Mouse (Mus musculus): ENCODE data around the gene Olfr1056. TPM values are rescaled to one million over a fixed set of nuclear protein-coding genes. Genes with fewer than 3 reads are reported as not detected.

The Olfr1056 gene
- polyA plus RNA-seq, 1 experiment from 2014 or later: not detected

Other genes starting within 250 kb of the Olfr1056 start
- not detected in 2 replicates for gene Olfr1039, start 226.5 kb downstream of the Olfr1056 start, polyA plus RNA-seq (2015; fragmentation: Nextera tagmentation; extraction: Ambion mirVana)
- not detected in 2 replicates for gene Olfr1040, start 215.7 kb downstream of the Olfr1056 start, polyA plus RNA-seq (2015; fragmentation: Nextera tagmentation; extraction: Ambion mirVana)
- not detected in 2 replicates for gene Olfr1042, start 200.6 kb downstream of the Olfr1056 start, polyA plus RNA-seq (2015; fragmentation: Nextera tagmentation; extraction: Ambion mirVana)
- not detected in 2 replicates for gene Olfr1043, start 194.9 kb downstream of the Olfr1056 start, polyA plus RNA-seq (2015; fragmentation: Nextera tagmentation; extraction: Ambion mirVana)
- not detected in 2 replicates for gene Olfr1044, start 184.6 kb downstream of the Olfr1056 start, polyA plus RNA-seq (2015; fragmentation: Nextera tagmentation; extraction: Ambion mirVana)
- not detected in 2 replicates for gene Olfr52, start 176.8 kb downstream of the Olfr1056 start, polyA plus RNA-seq (2015; fragmentation: Nextera tagmentation; extraction: Ambion mirVana)
- gene Olfr1045, start 159.5 kb downstream of the Olfr1056 start, polyA plus RNA-seq (2015; fragmentation: Nextera tagmentation; extraction: Ambion mirVana): not detected in 2 replicates
- not detected in 2 replicates for gene Olfr1046, start 143.2 kb downstream of the Olfr1056 start, polyA plus RNA-seq (2015; fragmentation: Nextera tagmentation; extraction: Ambion mirVana)
- gene Olfr1047, start 131.1 kb downstream of the Olfr1056 start, polyA plus RNA-seq (2015; fragmentation: Nextera tagmentation; extraction: Ambion mirVana): not detected in 2 replicates
- not detected in 2 replicates for gene Olfr1048, start 122.2 kb downstream of the Olfr1056 start, polyA plus RNA-seq (2015; fragmentation: Nextera tagmentation; extraction: Ambion mirVana)
- not detected in 2 replicates for gene Olfr1049, start 104.1 kb downstream of the Olfr1056 start, polyA plus RNA-seq (2015; fragmentation: Nextera tagmentation; extraction: Ambion mirVana)
- not detected in 2 replicates for gene Olfr1051, start 83.4 kb downstream of the Olfr1056 start, polyA plus RNA-seq (2015; fragmentation: Nextera tagmentation; extraction: Ambion mirVana)
- not detected in 2 replicates for gene Olfr1052, start 70.0 kb downstream of the Olfr1056 start, polyA plus RNA-seq (2015; fragmentation: Nextera tagmentation; extraction: Ambion mirVana)
- gene Olfr1053, start 47.2 kb downstream of the Olfr1056 start, polyA plus RNA-seq (2015; fragmentation: Nextera tagmentation; extraction: Ambion mirVana): not detected in 2 replicates
- not detected in 2 replicates for gene Olfr1054, start 27.0 kb downstream of the Olfr1056 start, polyA plus RNA-seq (2015; fragmentation: Nextera tagmentation; extraction: Ambion mirVana)
- gene Olfr1055, start 12.2 kb downstream of the Olfr1056 start, polyA plus RNA-seq (2015; fragmentation: Nextera tagmentation; extraction: Ambion mirVana): not detected in 2 replicates
- not detected in 2 replicates for gene Olfr1057, start 15.9 kb upstream of the Olfr1056 start, polyA plus RNA-seq (2015; fragmentation: Nextera tagmentation; extraction: Ambion mirVana)
- gene Olfr1058, start 26.1 kb upstream of the Olfr1056 start, polyA plus RNA-seq (2015; fragmentation: Nextera tagmentation; extraction: Ambion mirVana): not detected in 2 replicates
- gene Olfr1061, start 51.6 kb upstream of the Olfr1056 start, polyA plus RNA-seq (2015; fragmentation: Nextera tagmentation; extraction: Ambion mirVana): not detected in 2 replicates
- gene Olfr1062, start 64.3 kb upstream of the Olfr1056 start, polyA plus RNA-seq (2015; fragmentation: Nextera tagmentation; extraction: Ambion mirVana): not detected in 2 replicates
- not detected in 2 replicates for gene Olfr1065, start 88.1 kb upstream of the Olfr1056 start, polyA plus RNA-seq (2015; fragmentation: Nextera tagmentation; extraction: Ambion mirVana)
- not detected in 2 replicates for gene Olfr1066, start 93.8 kb upstream of the Olfr1056 start, polyA plus RNA-seq (2015; fragmentation: Nextera tagmentation; extraction: Ambion mirVana)
- not detected in 2 replicates for gene Olfr228, start 124.9 kb upstream of the Olfr1056 start, polyA plus RNA-seq (2015; fragmentation: Nextera tagmentation; extraction: Ambion mirVana)
- gene Olfr1076, start 146.0 kb upstream of the Olfr1056 start, polyA plus RNA-seq (2015; fragmentation: Nextera tagmentation; extraction: Ambion mirVana): not detected in 2 replicates
- not detected in 2 replicates for gene Olfr1079, start 180.0 kb upstream of the Olfr1056 start, polyA plus RNA-seq (2015; fragmentation: Nextera tagmentation; extraction: Ambion mirVana)
- gene Olfr1080, start 195.8 kb upstream of the Olfr1056 start, polyA plus RNA-seq (2015; fragmentation: Nextera tagmentation; extraction: Ambion mirVana): not detected in 2 replicates
- gene Olfr1082, start 236.5 kb upstream of the Olfr1056 start, polyA plus RNA-seq (2015; fragmentation: Nextera tagmentation; extraction: Ambion mirVana): not detected in 2 replicates

Data from forebrain, embryonic 16.5 days (tissue).